Mouse (Mus musculus): ENCODE measurements around the gene A930017K11Rik.

The A930017K11Rik gene

DNA sequence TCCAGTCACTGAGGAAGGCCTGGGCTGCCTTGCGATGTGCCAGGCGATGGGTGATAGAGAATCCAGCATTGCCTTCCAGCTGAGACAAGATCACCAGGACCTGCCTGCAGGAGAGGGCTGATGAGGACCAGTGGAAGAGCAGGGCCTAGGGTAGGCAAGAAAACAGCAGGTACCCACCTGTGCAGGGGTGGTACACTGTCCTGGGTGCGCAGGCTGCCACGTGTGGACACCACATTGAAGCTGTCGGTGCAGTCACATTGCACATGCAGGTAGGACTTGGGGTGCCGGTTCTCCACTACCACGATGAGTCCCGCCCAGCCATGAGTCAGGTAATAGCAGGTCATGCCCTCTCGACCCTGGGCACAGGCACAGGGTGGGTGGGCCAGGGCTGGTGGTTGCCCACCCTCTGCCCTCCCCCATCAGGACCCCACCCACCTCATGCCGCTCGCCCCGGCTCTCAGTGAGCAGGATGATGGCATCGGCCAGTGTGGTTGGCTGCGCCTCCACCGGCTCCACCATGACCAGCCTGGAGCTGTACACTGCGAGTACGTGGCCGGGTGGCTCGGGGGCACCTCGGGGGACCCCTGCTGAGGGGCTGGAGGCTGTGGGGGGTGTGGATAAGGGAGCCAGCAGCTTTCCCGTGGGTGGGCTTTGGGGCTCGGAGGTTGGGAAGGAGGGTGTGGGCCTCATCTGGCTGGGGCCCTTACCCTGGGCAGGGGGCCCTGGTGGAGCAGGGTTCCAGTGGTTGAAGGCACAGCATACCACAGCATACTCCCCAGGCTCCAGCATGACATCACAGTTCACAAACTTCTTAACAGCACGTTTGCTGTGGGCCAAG, 7.5 kb upstream of the A930017K11Rik start:
- no peak for DNase-seq (ENCODE audit: inconsistent age in 2 of 2, low spot score in 1 of 2)

- DNase-seq (ENCODE audit: inconsistent age in 2 of 2, low spot score in 1 of 2): no peak
Measured at GRCm38 (mm10) chr17:25958771-25959494, 6.6 kb upstream of the A930017K11Rik start.

GRCm38 (mm10) chr17:25957586-25958051, 5.3 kb upstream of the A930017K11Rik start:
- no peak for DNase-seq (ENCODE audit: inconsistent age in 2 of 2, low spot score in 1 of 2)

GRCm38 (mm10) chr17:25956631-25957030, 4.3 kb upstream of the A930017K11Rik start:
- no peak for DNase-seq (ENCODE audit: inconsistent age in 2 of 2, low spot score in 1 of 2)

DNA sequence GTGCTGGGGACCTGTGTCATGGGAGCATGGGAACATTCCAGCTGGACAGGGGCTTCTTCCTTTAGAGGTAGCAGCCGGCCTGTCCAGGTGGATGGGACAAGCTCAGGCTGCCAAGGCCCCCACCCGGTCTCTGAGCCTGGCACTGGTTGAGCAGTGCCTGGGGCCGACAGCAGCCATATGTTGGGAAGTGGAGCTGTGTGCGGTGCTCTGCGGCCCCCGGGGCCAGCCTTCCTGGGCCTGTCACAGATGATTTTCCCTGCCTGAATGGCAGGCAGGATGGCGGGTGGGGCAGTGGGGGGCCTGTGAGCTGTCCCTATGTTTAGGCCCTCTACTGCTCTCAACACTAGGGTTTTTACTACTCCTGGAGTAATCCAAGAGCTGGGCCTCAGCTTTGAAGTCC, 3.8 kb upstream of the A930017K11Rik start:
- no peak for DNase-seq (ENCODE audit: inconsistent age in 2 of 2, low spot score in 1 of 2)

DNA sequence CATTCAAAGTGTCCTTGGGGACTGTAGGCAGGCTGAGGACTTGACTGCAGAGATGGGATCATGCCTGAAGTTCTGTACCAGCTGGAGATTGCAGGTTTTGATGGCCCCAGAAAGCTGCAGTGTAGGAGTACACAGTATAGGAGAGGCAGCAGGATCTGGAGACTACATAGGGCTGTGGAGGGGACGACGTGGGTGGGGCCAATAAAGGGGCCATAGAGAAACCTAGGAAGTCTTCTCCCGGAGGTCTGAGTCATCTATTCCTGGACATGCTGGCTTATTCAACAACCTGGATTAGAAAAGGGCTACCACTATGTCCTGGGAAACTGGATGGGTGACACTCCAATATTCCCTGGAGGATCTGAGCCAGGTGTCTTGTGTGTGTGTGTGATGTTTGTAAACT, 3.4 kb upstream of the A930017K11Rik start:
- DNase-seq (ENCODE audit: inconsistent age in 2 of 2, low spot score in 1 of 2): no peak

GRCm38 (mm10) chr17:25954671-25955070, 2.3 kb upstream of the A930017K11Rik start:
- no peak for DNase-seq (ENCODE audit: inconsistent age in 2 of 2, low spot score in 1 of 2)

- no peak for DNase-seq (ENCODE audit: inconsistent age in 2 of 2, low spot score in 1 of 2)
Measured at GRCm38 (mm10) chr17:25953161-25953560, 796 bp upstream of the A930017K11Rik start.

DNA sequence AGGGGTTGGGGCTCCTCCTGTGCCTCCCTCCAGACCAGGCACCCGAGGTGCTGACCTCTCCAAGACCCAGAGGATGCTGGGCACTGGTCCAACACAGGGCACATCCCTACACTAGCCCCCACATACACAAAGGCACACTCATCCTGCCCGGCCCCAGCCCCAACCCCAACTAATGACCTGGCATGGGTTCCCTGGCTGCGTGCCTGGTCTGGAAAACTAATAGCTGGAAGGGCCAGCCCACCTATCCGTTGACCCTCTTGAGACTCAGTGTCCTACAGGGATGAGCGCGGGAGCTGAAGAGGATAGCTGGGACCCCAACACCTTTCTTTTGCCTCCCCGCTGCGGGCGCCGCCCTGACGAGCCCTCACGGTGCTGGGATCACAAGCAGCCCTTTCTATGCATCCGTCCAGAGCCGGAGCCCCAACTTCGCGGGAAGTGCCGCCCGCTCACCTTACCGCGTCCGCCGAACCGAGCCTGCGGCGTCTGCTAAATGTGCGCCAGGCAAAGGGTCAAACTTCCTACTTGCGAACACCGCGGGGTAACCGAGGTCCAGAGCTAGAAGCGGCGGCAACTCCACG, 1.1 kb downstream of the A930017K11Rik start:
- peak in 1 of 2 experiments; percentile 37 for DNase-seq (ENCODE audit: inconsistent age in 2 of 2, low spot score in 1 of 2)

GRCm38 (mm10) chr17:25950706-25951105, 1.7 kb downstream of the A930017K11Rik start:
- no peak for DNase-seq (ENCODE audit: inconsistent age in 2 of 2, low spot score in 1 of 2)

- no peak for DNase-seq (ENCODE audit: inconsistent age in 2 of 2, low spot score in 1 of 2)
Measured at GRCm38 (mm10) chr17:25949981-25950380, 2.4 kb downstream of the A930017K11Rik start.

DNA sequence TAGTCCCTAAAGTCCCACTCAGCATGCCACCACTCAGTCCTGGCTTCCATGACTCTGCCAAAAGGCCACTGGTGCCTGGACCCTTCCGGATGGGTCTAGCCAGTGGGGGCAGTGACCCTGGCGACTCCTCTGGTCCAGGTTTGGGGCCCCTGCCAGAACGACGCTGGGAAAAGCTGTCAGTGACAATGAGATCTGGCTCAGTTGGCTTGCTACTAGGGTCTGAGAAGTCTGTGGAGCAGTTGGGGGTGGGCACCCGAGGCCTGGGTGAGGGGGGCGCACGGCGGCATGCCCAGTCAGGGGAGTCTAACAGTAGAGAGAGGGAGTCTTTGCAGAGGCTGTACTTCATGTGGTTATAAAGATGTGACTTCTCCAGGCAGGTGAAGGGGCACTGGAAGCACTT, 4.3 kb downstream of the A930017K11Rik start:
- no peak for DNase-seq (ENCODE audit: inconsistent age in 2 of 2, low spot score in 1 of 2)

GRCm38 (mm10) chr17:25947576-25947975, 4.8 kb downstream of the A930017K11Rik start:
- DNase-seq (ENCODE audit: inconsistent age in 2 of 2, low spot score in 1 of 2): no peak

- DNase-seq (ENCODE audit: inconsistent age in 2 of 2, low spot score in 1 of 2): no peak
Measured at GRCm38 (mm10) chr17:25946891-25947290, 5.5 kb downstream of the A930017K11Rik start.

DNA sequence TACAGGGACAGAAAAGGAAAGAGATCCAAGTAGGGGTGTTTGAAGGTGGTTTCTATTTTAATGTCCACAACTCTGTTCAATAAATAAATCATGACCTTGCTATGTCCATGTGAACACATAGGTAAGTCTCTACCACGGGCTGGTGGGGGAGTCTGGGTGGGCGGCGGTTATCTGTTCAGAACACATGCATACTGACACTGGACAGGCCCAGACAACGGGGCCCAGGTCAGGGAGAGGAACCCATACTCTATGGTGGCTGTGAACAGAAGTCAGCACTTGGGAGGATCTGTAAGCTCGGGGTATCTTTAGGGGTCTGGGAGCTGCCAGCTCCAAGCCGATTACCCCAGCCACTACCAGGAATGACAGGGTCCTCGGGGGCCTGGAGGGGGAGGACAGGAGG, 6.0 kb downstream of the A930017K11Rik start:
- no peak for DNase-seq (ENCODE audit: inconsistent age in 2 of 2, low spot score in 1 of 2)

- peak in 1 of 2 experiments; percentile 69 for DNase-seq (ENCODE audit: inconsistent age in 2 of 2, low spot score in 1 of 2)
Measured at GRCm38 (mm10) chr17:25945517-25946155, 6.7 kb downstream of the A930017K11Rik start.

- DNase-seq (ENCODE audit: inconsistent age in 2 of 2, low spot score in 1 of 2): no peak
Measured at GRCm38 (mm10) chr17:25944366-25945163, 7.8 kb downstream of the A930017K11Rik start, which contains the start of the genes Pigq and Nhlrc4. TSS of gene Pigq (minus strand) at chr17:25944936. TSS of gene Nhlrc4 (minus strand) at chr17:25944961.

DNA sequence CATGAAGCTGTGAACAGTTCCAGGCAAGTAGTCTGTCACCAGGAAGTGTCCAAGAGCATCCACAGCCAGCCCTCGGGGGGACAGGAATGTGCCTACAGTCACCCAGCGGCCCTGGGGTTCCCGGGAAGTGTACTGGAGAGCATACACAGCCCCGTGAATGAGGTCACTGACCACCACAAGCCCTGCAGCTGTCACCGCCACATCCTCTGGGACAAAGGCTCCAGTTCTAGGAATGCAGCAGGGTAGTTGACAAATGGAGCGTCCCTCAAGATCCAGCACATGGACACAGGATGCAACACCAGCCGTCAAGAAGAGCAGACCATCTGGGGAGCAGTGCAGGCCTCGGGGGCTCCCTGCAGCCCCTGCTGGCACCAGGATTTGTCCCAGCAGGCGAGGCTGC, 8.6 kb downstream of the A930017K11Rik start:
- no peak for DNase-seq (ENCODE audit: inconsistent age in 2 of 2, low spot score in 1 of 2)

DNA sequence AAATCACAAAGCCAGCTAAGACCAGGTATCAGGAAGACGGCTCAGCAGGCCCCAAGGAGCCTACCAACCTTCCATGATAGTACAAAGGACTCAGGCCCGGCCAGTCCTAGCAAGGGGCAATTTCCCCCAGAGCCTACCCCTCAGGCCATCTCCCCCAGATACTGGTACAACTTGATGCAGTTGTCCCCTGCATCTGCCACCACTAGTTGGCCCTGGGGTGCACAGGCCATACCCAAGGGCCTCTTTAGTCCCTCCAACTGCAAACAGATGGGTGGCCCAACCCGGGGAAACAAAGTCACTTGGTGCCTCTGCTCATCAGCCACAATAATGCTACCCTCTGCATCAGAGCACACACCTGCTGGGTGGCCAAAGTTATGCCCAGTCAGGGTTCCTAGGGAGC, 9.1 kb downstream of the A930017K11Rik start:
- no peak for DNase-seq (ENCODE audit: inconsistent age in 2 of 2, low spot score in 1 of 2)

DNA sequence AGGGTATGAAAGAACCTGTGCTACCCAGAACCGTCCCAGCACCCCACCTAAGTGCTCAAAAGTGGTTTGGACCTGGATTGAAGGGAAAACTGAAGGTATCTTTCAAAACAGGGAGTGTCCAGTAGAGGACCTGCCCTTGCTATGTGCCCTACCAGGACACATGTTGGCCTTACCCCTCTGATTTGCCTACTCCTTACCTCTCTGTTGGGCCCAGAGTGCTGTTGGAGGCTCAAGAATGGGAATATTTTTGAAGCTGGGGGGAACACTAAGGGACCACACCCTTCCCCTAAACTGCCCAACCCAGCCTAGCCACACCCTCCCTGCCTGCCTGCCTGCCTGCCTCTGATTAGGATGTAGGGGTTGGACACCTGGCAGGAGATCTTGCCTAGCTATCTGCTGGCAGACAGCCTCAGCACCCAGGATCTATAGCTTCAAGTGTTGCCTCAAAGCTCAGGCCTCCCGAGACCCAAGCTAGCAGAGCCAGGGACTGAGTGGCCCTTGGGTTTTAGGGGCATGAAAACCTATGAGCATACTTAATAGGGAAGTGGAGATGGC, 9.7 kb downstream of the A930017K11Rik start:
- no peak for DNase-seq (ENCODE audit: inconsistent age in 2 of 2, low spot score in 1 of 2)
